Mouse (Mus musculus) embryonic facial prominence, embryonic 11.5 days (tissue): Measurements from ENCODE around the gene Ywhab. TPM values are rescaled to one million over a fixed set of nuclear protein-coding genes. Genes with fewer than 3 reads are reported as not detected.
A peak's percentile ranks its signal among the peaks of the same experiment; 100 is the strongest.

ENCODE experiments used
- ATAC-seq: fragments of 200-750 bp; cut with Nextera tagmentation; replicated peaks from 2 replicates; pipeline ENCODE4 v1.8.0; 2017; ENCODE audit warnings: low read depth; ENCODE audit not compliant: insufficient number of reproducible peaks, low FRiP score, low TSS enrichment
- DNase-seq: peaks from one replicate; pipeline ENCODE4 v3.0.0-alpha.2; 2015; ENCODE audit warnings: low spot score
- H3K27ac ChIP-seq: fragments of 300-500 bp; sonication (generic); replicated peaks from 2 replicates; pipeline ENCODE4 v1.5.1; 2014; ENCODE audit warnings: mild to moderate bottlenecking, low read depth, low read length, control low read depth
- H3K27me3 ChIP-seq: fragments of 300-500 bp; sonication (generic); 2 replicates; pipeline ENCODE4 v1.6.1; 2014; ENCODE audit warnings: mild to moderate bottlenecking, low read length, moderate library complexity, mixed read lengths; ENCODE audit not compliant: control insufficient read depth, insufficient read depth
- H3K36me3 ChIP-seq: fragments of 300-500 bp; sonication (generic); replicated peaks from 2 replicates; pipeline ENCODE4 v1.6.1; 2014; ENCODE audit warnings: low read depth, mild to moderate bottlenecking, low read length, moderate library complexity, mixed read lengths; ENCODE audit not compliant: control insufficient read depth, insufficient read depth
- H3K4me1 ChIP-seq: fragments of 300-500 bp; sonication (generic); 2 replicates; pipeline ENCODE4 v1.6.1; 2014; ENCODE audit warnings: low read length, mixed read lengths; ENCODE audit not compliant: control insufficient read depth, insufficient read depth
- H3K4me2 ChIP-seq: fragments of 300-500 bp; sonication (generic); 2 replicates; pipeline ENCODE4 v1.6.1; 2014; ENCODE audit warnings: low read depth, mild to moderate bottlenecking, control low read depth, low read length, moderate library complexity
- H3K4me3 ChIP-seq: fragments of 300-500 bp; sonication (generic); 2 replicates; pipeline ENCODE4 v1.5.1; 2014; ENCODE audit warnings: low read depth, low read length, control low read depth
- H3K9ac ChIP-seq: fragments of 300-500 bp; sonication (generic); replicated peaks from 2 replicates; pipeline ENCODE4 v1.6.1; 2014; ENCODE audit warnings: mild to moderate bottlenecking, control low read depth, low read length
- H3K9me3 ChIP-seq: fragments of 300-500 bp; sonication (generic); replicated peaks from 2 replicates; pipeline ENCODE4 v1.6.1; 2016; ENCODE audit warnings: mild to moderate bottlenecking, low read length, inconsistent platforms, mixed read lengths; ENCODE audit not compliant: control insufficient read depth
- WGBS: fragments of 180-500 bp; shearing (Covaris S2); extraction: QIAGEN DNeasy Blood & Tissue Kit; methylation state at CpG from one replicate; pipeline ENCODE4 v1.1.7; 2014; 5-methylcytosine and 5-hydroxymethylcytosine counted together
- polyA plus RNA-seq: library from polyadenylated mRNA; unstranded; fragments of >200 nt; fragmentation: Nextera tagmentation; extraction: Ambion mirVana; gene quantifications from 2 replicates; pipeline ENCODE4 v1.2.1, GENCODE M21; 2014

Ywhab gene
- polyA plus RNA-seq, 1 experiment from 2014 or later = 344 TPM

DNA sequence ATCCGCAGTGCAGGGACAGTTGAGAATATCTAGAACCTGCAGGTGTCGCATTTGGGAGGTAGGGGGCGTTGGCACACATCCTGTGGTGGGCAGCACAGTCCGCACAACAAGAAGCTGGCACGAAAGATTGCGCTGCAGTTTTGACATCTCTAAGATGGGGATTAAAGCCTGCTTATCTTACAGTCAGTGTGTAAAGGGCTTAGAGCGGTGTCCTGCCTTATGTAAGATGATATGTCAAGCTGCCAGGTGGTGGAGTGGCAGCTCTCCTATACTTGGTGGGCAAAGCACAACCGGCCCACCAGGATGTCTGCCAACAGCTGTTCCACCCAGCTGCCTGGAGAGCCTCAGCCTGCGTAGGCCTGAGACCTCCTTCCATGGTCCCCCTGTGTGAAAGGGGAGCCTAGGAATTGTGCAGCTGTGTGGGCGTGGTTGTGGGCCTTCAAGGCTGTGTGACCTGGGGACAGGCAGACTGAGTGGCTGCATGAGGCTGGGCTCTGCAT lies 41.8 kb downstream of the Ywhab start:
- Histone ChIP-seq H3K27me3 (no peaks in the 10 kb centered on the region), H3K4me2 (no peak overlapping the region), H3K4me1 (no peaks in the 10 kb centered on the region), H3K4me3 (no peak overlapping the region), H3K27ac (no peak overlapping the region), H3K36me3 (no peaks in the 10 kb centered on the region), H3K9me3 (no peaks in the 10 kb centered on the region), H3K9ac (no peak overlapping the region)
- ATAC-seq (peak; percentile 77), DNase-seq (peak; percentile 17)
- WGBS = 52% methylated on average over 10 of the region's 10 CpGs

DNA sequence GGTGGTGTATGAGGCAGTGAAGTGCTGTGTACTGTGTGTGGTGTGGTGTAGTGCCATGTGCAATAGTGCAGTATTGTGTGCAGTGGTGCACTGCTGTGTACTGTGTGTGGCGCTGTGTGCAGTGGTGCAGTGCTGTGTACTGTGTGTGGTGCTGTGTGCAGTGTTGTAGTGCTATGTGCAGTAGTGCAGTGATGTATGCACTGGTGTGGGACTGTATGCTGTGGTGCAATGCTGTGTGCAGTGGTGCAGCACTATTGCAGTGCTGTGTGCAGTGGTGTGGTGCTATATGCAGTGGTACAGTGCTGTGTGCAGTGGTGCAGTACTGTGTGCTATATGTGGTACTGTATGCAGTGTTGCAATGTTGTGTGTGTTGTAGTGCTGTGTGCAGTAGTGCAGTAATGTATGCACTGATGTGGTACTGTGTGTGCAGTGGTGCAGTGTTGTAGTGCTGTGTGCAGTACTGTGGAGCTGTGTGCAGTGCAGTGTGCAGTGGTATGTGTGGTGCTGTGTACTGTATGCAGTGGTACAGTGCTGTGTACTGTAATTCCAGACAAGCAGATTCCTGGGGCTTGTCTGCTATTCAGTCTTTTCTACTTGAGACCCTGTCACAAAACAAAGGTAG lies 43.8 kb downstream of the Ywhab start:
- ATAC-seq (peak; percentile 45), DNase-seq (no peak)
- no peaks in the 10 kb centered on the region for H3K9me3 ChIP-seq
- no peak overlapping the region for H3K9ac ChIP-seq
- H3K36me3 ChIP-seq = no peaks in the 10 kb centered on the region
- 93% methylated on average over 1 of the region's 1 CpGs for WGBS
- no peaks in the 10 kb centered on the region for H3K27me3 ChIP-seq
- H3K4me1 ChIP-seq = no peaks in the 10 kb centered on the region
- no peak overlapping the region for H3K4me3 ChIP-seq
- no peak overlapping the region for H3K4me2 ChIP-seq
- H3K27ac ChIP-seq = no peak overlapping the region

DNA sequence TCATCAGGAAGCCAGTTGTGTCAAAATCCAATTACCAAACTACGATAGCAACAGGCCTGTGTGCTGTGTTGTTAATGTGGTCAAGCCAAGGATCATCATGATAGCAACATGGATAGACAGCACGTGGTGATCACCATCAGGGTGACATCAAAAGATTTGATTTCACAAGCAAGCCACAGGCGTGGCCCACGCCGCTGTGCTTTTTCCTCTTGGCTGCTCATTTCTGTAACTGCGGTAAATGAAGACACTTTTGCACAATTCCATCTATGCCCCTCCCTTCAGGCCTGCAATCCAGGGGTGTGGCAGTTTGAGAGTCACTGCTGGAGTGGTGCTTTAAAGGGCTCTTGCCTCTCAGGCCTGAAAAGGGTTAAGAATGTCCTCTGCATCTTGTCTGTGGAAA lies 46.2 kb downstream of the Ywhab start:
- no peaks in the 10 kb centered on the region for H3K9me3 ChIP-seq
- H3K27ac ChIP-seq = no peak overlapping the region
- H3K4me1 ChIP-seq = no peaks in the 10 kb centered on the region
- no peaks in the 10 kb centered on the region for H3K27me3 ChIP-seq
- DNase-seq = no peak
- no peaks in the 10 kb centered on the region for H3K36me3 ChIP-seq
- no peak overlapping the region for H3K4me3 ChIP-seq
- 89% methylated on average over 6 of the region's 6 CpGs for WGBS
- no peak for ATAC-seq
- no peak overlapping the region for H3K9ac ChIP-seq
- no peak overlapping the region for H3K4me2 ChIP-seq

DNA sequence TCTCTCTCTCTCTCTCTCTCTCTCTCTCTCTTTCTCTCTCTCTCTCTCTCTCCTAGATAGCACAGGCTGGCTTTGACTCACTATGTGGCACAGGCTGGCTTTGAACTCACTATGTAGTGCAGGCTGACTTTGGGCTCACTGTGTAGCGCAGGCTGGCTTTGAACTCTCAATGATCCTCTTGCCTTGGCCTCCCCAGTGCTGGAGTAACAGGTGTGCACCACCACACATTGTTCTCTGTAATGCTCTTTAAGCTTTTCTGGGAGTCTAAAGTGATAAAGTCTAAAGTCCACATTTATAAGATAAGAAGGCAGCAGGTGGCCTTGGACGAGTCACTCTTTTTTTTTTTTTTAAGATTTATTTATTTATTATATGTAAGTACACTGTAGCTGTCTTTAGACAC lies 46.8 kb downstream of the Ywhab start:
- H3K4me1 ChIP-seq = no peaks in the 10 kb centered on the region
- no peak overlapping the region for H3K9ac ChIP-seq
- no peaks in the 10 kb centered on the region for H3K36me3 ChIP-seq
- DNase-seq (no peak), ATAC-seq (no peak)
- no peak overlapping the region for H3K4me2 ChIP-seq
- 80% methylated on average over 2 of the region's 2 CpGs for WGBS
- no peak overlapping the region for H3K4me3 ChIP-seq
- no peaks in the 10 kb centered on the region for H3K27me3 ChIP-seq
- H3K9me3 ChIP-seq = no peaks in the 10 kb centered on the region
- no peak overlapping the region for H3K27ac ChIP-seq

DNA sequence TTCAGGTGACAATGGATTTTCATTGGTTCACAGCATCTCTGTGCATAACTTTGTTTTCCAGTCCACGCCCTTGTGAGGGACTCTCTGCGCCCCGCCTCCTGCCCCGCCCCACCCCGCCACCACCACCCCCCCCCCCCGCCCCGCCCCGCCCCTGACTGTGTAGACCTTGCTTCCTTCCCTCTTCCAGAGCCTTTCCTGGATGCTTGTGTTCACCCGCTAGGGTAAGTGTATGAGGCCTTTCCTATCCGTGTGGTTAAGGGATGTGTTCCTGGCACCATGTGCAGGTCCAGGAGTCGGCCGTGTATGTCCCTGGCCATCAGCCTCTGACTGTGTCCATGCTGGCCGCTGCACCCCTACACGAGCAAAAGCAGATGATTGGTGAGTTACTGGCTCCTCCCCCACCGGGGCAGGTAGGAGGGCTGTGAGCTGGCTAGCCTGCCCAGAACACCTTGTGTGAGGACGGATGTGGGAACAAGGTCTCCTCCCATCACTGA lies 52.5 kb downstream of the Ywhab start:
- no peak overlapping the region for H3K27ac ChIP-seq
- ATAC-seq = peak; percentile 65

DNA sequence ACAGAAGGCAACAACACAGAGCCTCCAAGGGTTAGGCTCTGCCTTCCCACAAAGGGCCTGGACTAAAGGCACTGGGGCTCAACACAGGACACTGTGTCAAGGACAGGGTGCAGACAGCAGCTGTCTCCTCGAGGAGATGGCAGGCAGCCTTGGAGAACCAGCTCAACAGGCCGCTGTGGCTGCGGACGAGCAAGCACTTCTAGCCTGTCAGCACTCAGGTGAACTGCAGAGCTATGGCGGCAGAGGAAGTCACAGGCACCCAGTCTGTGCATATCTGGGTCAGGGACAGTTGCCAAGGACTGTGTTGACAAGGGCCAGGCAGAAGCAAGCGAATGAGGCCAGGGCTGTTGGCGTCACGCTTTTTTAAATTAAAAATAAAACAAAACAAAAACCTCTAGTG lies 59.0 kb downstream of the Ywhab start:
- H3K9ac ChIP-seq = no peak overlapping the region
- no peaks in the 10 kb centered on the region for H3K4me1 ChIP-seq
- no peaks in the 10 kb centered on the region for H3K27me3 ChIP-seq
- DNase-seq (no peak), ATAC-seq (no peak)
- H3K4me2 ChIP-seq = no peak overlapping the region
- no peak overlapping the region for H3K27ac ChIP-seq
- no peaks in the 10 kb centered on the region for H3K9me3 ChIP-seq
- H3K36me3 ChIP-seq = no peaks in the 10 kb centered on the region; the same call in 1 of the 2 replicates
- 87% methylated on average over 8 of the region's 8 CpGs for WGBS
- H3K4me3 ChIP-seq = no peak overlapping the region

More for the DNA sequence above, 52.5 kb downstream of the Ywhab start:
- 0 out of 2 replicates have a peak overlapping the region, but pooled peaks have one; percentile 32 for H3K9ac ChIP-seq
- no peaks in the 10 kb centered on the region for H3K9me3 ChIP-seq
- DNase-seq = peak; percentile 28
- no peaks in the 10 kb centered on the region for H3K36me3 ChIP-seq
- no peaks in the 10 kb centered on the region for H3K4me1 ChIP-seq
- H3K4me3 ChIP-seq = no peak overlapping the region
- peak overlapping the region; percentile 32; the same call in 1 of the 2 replicates for H3K4me2 ChIP-seq
- no peaks in the 10 kb centered on the region for H3K27me3 ChIP-seq
- 5% methylated on average over 12 of the region's 16 CpGs for WGBS

DNA sequence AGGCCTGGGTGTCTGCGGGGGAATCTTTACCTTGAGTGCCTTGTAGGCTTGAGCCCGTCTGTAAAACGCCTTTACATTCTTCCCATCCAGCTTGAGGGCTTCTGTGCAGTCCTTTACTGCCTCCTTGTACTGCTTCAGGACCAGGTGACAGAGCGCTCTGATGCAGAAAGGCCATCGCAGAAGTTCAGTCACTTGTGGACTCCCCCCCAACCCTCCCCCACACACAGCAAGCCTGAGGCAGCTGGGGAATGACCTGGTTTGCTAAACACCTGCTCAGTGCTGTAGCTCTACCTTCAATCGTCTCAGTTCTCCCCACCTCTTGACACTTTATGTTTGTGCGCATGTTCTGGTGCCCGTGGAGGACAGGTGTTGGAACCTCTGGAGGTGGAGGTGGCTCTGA lies 59.9 kb downstream of the Ywhab start:
- no peaks in the 10 kb centered on the region for H3K9me3 ChIP-seq
- H3K27ac ChIP-seq = no peak overlapping the region
- DNase-seq (no peak), ATAC-seq (no peak)
- no peak overlapping the region for H3K9ac ChIP-seq
- no peaks in the 10 kb centered on the region for H3K4me1 ChIP-seq
- H3K4me3 ChIP-seq = no peak overlapping the region
- H3K27me3 ChIP-seq = no peaks in the 10 kb centered on the region
- no peak overlapping the region for H3K4me2 ChIP-seq
- peaks cover 2% of the 10 kb centered on the region for H3K36me3 ChIP-seq
- WGBS = 93% methylated on average over 8 of the region's 8 CpGs

DNA sequence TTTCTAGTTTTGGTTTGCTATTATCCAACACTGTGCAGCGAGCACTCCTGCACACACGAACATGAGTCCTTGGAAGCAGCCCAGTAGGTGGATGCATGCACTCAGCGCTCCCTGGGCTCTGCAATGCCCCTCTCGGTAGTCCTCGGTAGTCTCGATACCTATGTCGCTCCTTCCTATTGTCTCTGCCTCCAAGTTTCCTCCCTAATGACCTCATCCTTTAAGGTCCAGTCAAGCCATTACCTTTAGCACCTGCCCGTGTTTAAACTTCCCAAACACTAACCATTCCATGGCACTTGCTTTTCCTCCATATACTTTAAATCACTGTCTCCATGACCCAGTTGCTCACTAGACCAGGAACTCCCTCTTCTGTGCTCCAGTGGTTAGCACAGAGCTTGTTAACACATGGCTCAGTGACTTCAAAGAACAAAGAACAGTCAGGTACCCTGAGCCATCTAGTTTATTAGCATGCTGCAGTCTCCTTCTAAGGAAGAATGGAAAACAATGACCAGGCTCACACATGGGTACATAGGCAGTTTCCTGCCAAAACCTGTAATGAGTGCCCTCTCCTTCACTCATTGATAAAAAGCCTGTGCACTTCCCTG lies 65.0 kb downstream of the Ywhab start:
- no peak for ATAC-seq
- Histone ChIP-seq H3K36me3 (peaks cover 14% of the 10 kb centered on the region), H3K27me3 (no peaks in the 10 kb centered on the region)

More for the DNA sequence above, 65.0 kb downstream of the Ywhab start:
- H3K27ac ChIP-seq = no peak overlapping the region
- WGBS = 93% methylated on average over 8 of the region's 8 CpGs
- H3K4me1 ChIP-seq = no peaks in the 10 kb centered on the region
- H3K9ac ChIP-seq = no peak overlapping the region
- H3K4me2 ChIP-seq = no peak overlapping the region
- no peak for DNase-seq
- no peaks in the 10 kb centered on the region for H3K9me3 ChIP-seq
- no peak overlapping the region for H3K4me3 ChIP-seq
